29 mouse cellular contexts compared by ENCODE assay signal in genomic region chr14:57127383-57127782, GRCm38 (mm10). TPM values are rescaled to one million over a fixed set of nuclear protein-coding genes. Genes with fewer than 3 reads are reported as not detected.
DNase-seq lines count a peak whose midpoint lies in the region; ATAC-seq and TF ChIP-seq lines count a peak whose summit lies in the region.
"Had no signal": no experiment of that assay in that cellular context is flagged by ENCODE, and none has a peak within 500 bp of the region (broad histone marks: within the 10 kb centered on the region; RNA-seq: fewer than 3 reads in every experiment).

No protein-coding gene starts in this region.

- no peak overlapping the region for H3K9ac ChIP-seq in embryonic facial prominence, embryonic 14.5 days (ENCODE audit: low read depth, low read length)
- H3K9ac ChIP-seq in stomach, embryonic 15.5 days = no peak overlapping the region
- H3K9ac ChIP-seq in stomach, postnatal 0 days (ENCODE audit: low read length) = no peak overlapping the region
- H3K9ac ChIP-seq: embryonic facial prominence, embryonic 13.5 days; forebrain, postnatal 0 days; heart, embryonic 12.5 days; heart, embryonic 15.5 days; hindbrain, embryonic 14.5 days had no signal

- no peak overlapping the region for H3K4me2 ChIP-seq in embryonic facial prominence, embryonic 14.5 days (ENCODE audit: low read depth, low read length)
- no peak overlapping the region for H3K4me2 ChIP-seq in stomach, embryonic 15.5 days
- H3K4me2 ChIP-seq in stomach, postnatal 0 days (replicated peaks; ENCODE audit: low read depth) = no peak overlapping the region
- H3K4me2 ChIP-seq: embryonic facial prominence, embryonic 13.5 days; heart, embryonic 12.5 days; heart, embryonic 15.5 days; hindbrain, embryonic 14.5 days had no signal

- TF ChIP-seq EP300 in stomach, postnatal 0 days (optimal IDR thresholded peaks at IDR 0.05) = no peak

- DNase-seq in embryonic facial prominence, embryonic 14.5 days (ENCODE audit: low spot score) = no peak
- DNase-seq in embryonic facial prominence, embryonic 10.5 days (ENCODE audit: low spot score) = no peak
- peak; percentile 27 to 54 for DNase-seq in lung, adult 18-20 months
- DNase-seq in lung, postnatal 14 days = no peak
- DNase-seq in stomach, postnatal 0 days (ENCODE audit: low spot score) = no peak
- DNase-seq in lung, postnatal 4 days = peak; percentile 8 to 28
- DNase-seq in cerebellum, postnatal 14 days = no peak
- DNase-seq: adrenal gland, adult 8-10 months; adrenal gland, postnatal 25 days; cerebellum, adult 11-12 months; cerebellum, adult 8-10 months; cerebellum, postnatal 10 days; forebrain, postnatal 0 days; gastrocnemius, adult 2 months; gastrocnemius, postnatal 14 days; heart, adult 18-20 months; heart, postnatal 10 days; heart, postnatal 36 days had no signal

- H3K9me3 ChIP-seq in embryonic facial prominence, embryonic 14.5 days (ENCODE audit: control insufficient read depth, low read length) = no peaks in the 10 kb centered on the region
- H3K9me3 ChIP-seq in embryonic facial prominence, embryonic 10.5 days = no peaks in the 10 kb centered on the region
- no peaks in the 10 kb centered on the region for H3K9me3 ChIP-seq in stomach, embryonic 15.5 days
- no peaks in the 10 kb centered on the region for H3K9me3 ChIP-seq in stomach, postnatal 0 days (ENCODE audit: control insufficient read depth, low read length)
- H3K9me3 ChIP-seq: embryonic facial prominence, embryonic 13.5 days; heart, embryonic 12.5 days; heart, embryonic 15.5 days; hindbrain, embryonic 10.5 days had no signal

- H3K4me3 ChIP-seq in embryonic facial prominence, embryonic 14.5 days (ENCODE audit: low read depth, low read length) = no peak overlapping the region
- H3K4me3 ChIP-seq in embryonic facial prominence, embryonic 10.5 days = no peak overlapping the region
- H3K4me3 ChIP-seq in stomach, embryonic 15.5 days (replicated peaks) = no peak overlapping the region
- no peak overlapping the region for H3K4me3 ChIP-seq in stomach, postnatal 0 days (ENCODE audit: low read depth, low read length)
- H3K4me3 ChIP-seq: embryonic facial prominence, embryonic 13.5 days; gastrocnemius, adult 2 months; heart, embryonic 12.5 days; heart, embryonic 15.5 days; hindbrain, embryonic 10.5 days had no signal

- no peaks in the 10 kb centered on the region for H3K36me3 ChIP-seq in embryonic facial prominence, embryonic 14.5 days (ENCODE audit: control insufficient read depth, insufficient read depth, low read length)
- H3K36me3 ChIP-seq in embryonic facial prominence, embryonic 10.5 days (replicated peaks) = no peaks in the 10 kb centered on the region
- no peaks in the 10 kb centered on the region for H3K36me3 ChIP-seq in stomach, embryonic 15.5 days
- H3K36me3 ChIP-seq in stomach, postnatal 0 days (ENCODE audit: control insufficient read depth, insufficient read depth, low read length) = no peaks in the 10 kb centered on the region
- H3K36me3 ChIP-seq: embryonic facial prominence, embryonic 13.5 days; heart, embryonic 12.5 days; heart, embryonic 15.5 days; hindbrain, embryonic 10.5 days had no signal

- H3K27ac ChIP-seq in embryonic facial prominence, embryonic 14.5 days (replicated peaks; ENCODE audit: low read depth, low read length) = no peak overlapping the region
- no peak overlapping the region for H3K27ac ChIP-seq in embryonic facial prominence, embryonic 10.5 days (replicated peaks)
- H3K27ac ChIP-seq in stomach, embryonic 15.5 days = peak overlapping the region; percentile 21; the same call in 1 of the 2 replicates
- H3K27ac ChIP-seq in stomach, postnatal 0 days (replicated peaks) = no peak overlapping the region
- H3K27ac ChIP-seq: embryonic facial prominence, embryonic 13.5 days; gastrocnemius, adult 2 months; heart, embryonic 15.5 days; hindbrain, embryonic 10.5 days; hindbrain, embryonic 14.5 days; hindbrain, postnatal 0 days had no signal

- H3K27me3 ChIP-seq in embryonic facial prominence, embryonic 14.5 days (replicated peaks; ENCODE audit: control insufficient read depth, insufficient read depth, low read length) = peaks cover 13% of the 10 kb centered on the region
- H3K27me3 ChIP-seq in embryonic facial prominence, embryonic 10.5 days (replicated peaks; ENCODE audit: low read depth, poor library complexity, severe bottlenecking) = peaks cover 22% of the 10 kb centered on the region
- H3K27me3 ChIP-seq in stomach, embryonic 15.5 days (replicated peaks) = peaks cover 1% of the 10 kb centered on the region; the same call in 1 of the 2 replicates
- H3K27me3 ChIP-seq in stomach, postnatal 0 days (ENCODE audit: control insufficient read depth, insufficient read depth, low read length) = no peaks in the 10 kb centered on the region

- no peaks in the 10 kb centered on the region for H3K4me1 ChIP-seq in embryonic facial prominence, embryonic 14.5 days (ENCODE audit: control insufficient read depth, insufficient read depth, low read length)
- peaks cover 23% of the 10 kb centered on the region for H3K4me1 ChIP-seq in embryonic facial prominence, embryonic 10.5 days
- no peaks in the 10 kb centered on the region for H3K4me1 ChIP-seq in stomach, embryonic 15.5 days
- no peaks in the 10 kb centered on the region for H3K4me1 ChIP-seq in stomach, postnatal 0 days (replicated peaks; ENCODE audit: control insufficient read depth, insufficient read depth)
- H3K4me1 ChIP-seq: embryonic facial prominence, embryonic 13.5 days; heart, embryonic 12.5 days; heart, embryonic 15.5 days had no signal

- WGBS in embryonic facial prominence, embryonic 14.5 days = 51% methylated on average over 4 of the region's 4 CpGs
- 74% methylated on average over 4 of the region's 4 CpGs for WGBS in embryonic facial prominence, embryonic 10.5 days
- WGBS in stomach, embryonic 15.5 days = 46% methylated on average over 4 of the region's 4 CpGs
- 65% methylated on average over 4 of the region's 4 CpGs for WGBS in stomach, postnatal 0 days

- no peak for TF ChIP-seq CTCF in stomach, postnatal 0 days (IDR thresholded peaks at IDR 0.05; ENCODE audit: low read depth)

- ATAC-seq in embryonic facial prominence, embryonic 14.5 days (ENCODE audit: low read depth) = peak; percentile 22; the same call in 1 of the 2 replicates
- 0 out of 2 replicates have a peak, but pooled peaks have one; percentile 47 for ATAC-seq in stomach, embryonic 15.5 days (ENCODE audit: insufficient read depth, low FRiP score, low read depth)
- no peak for ATAC-seq in stomach, postnatal 0 days (ENCODE audit: low FRiP score, low TSS enrichment)
- ATAC-seq: activated CD4-positive, CD25-positive, alpha-beta regulatory T cell, adult 4 months; forebrain, embryonic 14.5 days; forebrain, postnatal 0 days; hindbrain, postnatal 0 days had no signal

RNA-seq across cellular contexts. Expression of gene Gjb6, which starts 6.0 kb away (rescaled TPM):
- polyA plus RNA-seq in embryonic facial prominence, embryonic 14.5 days (2014; fragmentation: Nextera tagmentation; extraction: Ambion mirVana) = 19.5 and 27.6 TPM in 2 replicates
- 1.1 and 3.5 TPM in 2 replicates for polyA plus RNA-seq in embryonic facial prominence, embryonic 10.5 days (2016; fragmentation: Nextera tagmentation; extraction: Ambion mirVana)
- polyA plus RNA-seq in stomach, embryonic 15.5 days (2015; fragmentation: Nextera tagmentation; extraction: Ambion mirVana) = 2.5 and 5.3 TPM in 2 replicates
- polyA plus RNA-seq in stomach, postnatal 0 days (2015; fragmentation: Nextera tagmentation; extraction: Ambion mirVana) = 21.3 and 24.3 TPM in 2 replicates
- polyA plus RNA-seq: activated CD4-positive, CD25-positive, alpha-beta regulatory T cell, adult 4 months; heart, embryonic 15.5 days had no signal

RNA-seq across cellular contexts. Expression of gene Gm4491, which starts 11.7 kb away (rescaled TPM):
- not detected in 2 replicates for polyA plus RNA-seq in embryonic facial prominence, embryonic 14.5 days (2014; fragmentation: Nextera tagmentation; extraction: Ambion mirVana)
- polyA plus RNA-seq in embryonic facial prominence, embryonic 10.5 days (2016; fragmentation: Nextera tagmentation; extraction: Ambion mirVana) = not detected in 2 replicates
- polyA plus RNA-seq in stomach, embryonic 15.5 days (2015; fragmentation: Nextera tagmentation; extraction: Ambion mirVana) = not detected in 2 replicates
- not detected in 2 replicates for polyA plus RNA-seq in stomach, postnatal 0 days (2015; fragmentation: Nextera tagmentation; extraction: Ambion mirVana)
- polyA plus RNA-seq: activated CD4-positive, CD25-positive, alpha-beta regulatory T cell, adult 4 months; brain, embryonic 14.5 days; forebrain, embryonic 11.5 days; forebrain, embryonic 14.5 days; forebrain, postnatal 0 days; heart, embryonic 12.5 days; heart, embryonic 15.5 days; hindbrain, embryonic 10.5 days; hindbrain, embryonic 14.5 days; hindbrain, postnatal 0 days had no signal

RNA-seq across cellular contexts. Expression of gene Gjb2, which starts 22.9 kb away (rescaled TPM):
- 30.5 and 47.2 TPM in 2 replicates for polyA plus RNA-seq in embryonic facial prominence, embryonic 14.5 days (2014; fragmentation: Nextera tagmentation; extraction: Ambion mirVana)
- polyA plus RNA-seq in embryonic facial prominence, embryonic 10.5 days (2016; fragmentation: Nextera tagmentation; extraction: Ambion mirVana) = 5.8 and 10.0 TPM in 2 replicates
- polyA plus RNA-seq in stomach, embryonic 15.5 days (2015; fragmentation: Nextera tagmentation; extraction: Ambion mirVana) = 13.3 and 19.9 TPM in 2 replicates
- 77.8 and 78.1 TPM in 2 replicates for polyA plus RNA-seq in stomach, postnatal 0 days (2015; fragmentation: Nextera tagmentation; extraction: Ambion mirVana)

Comparison
In these comparisons a context has a peak if more than half of its experiments do, and no peak if none do; other contexts are left out.
1. DNase-seq: peak in lung, adult 18-20 months (2 of 2) and lung, postnatal 4 days (2 of 2); none in embryonic facial prominence, embryonic 14.5 days (single experiment), embryonic facial prominence, embryonic 10.5 days (single experiment), lung, postnatal 14 days (single experiment), stomach, postnatal 0 days (single experiment) and cerebellum, postnatal 14 days (0 of 2).